ENCODE assay signal across 9 mouse cellular contexts in the genomic region with DNA sequence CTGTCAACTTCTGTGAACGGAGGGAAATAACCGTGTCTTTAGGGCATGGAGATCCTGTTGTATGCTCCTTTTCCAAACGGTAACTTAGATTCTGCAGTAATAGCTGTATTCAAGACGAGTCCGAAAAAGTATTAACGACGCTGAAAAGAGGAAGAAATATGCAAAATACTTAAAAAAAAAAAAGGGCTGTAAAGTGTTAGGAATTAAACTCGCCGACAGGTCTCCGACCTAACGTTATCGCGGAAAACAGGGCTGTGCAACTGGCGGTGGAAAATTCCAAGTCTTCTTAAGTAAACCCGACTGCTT. TPM values are rescaled to one million over a fixed set of nuclear protein-coding genes. Genes with fewer than 3 reads are reported as not detected.
DNase-seq lines count a peak whose midpoint lies in the region; ATAC-seq and TF ChIP-seq lines count a peak whose summit lies in the region.
"Had no signal": no experiment of that assay in that cellular context is flagged by ENCODE, and none has a peak within 500 bp of the region (broad histone marks: within the 10 kb centered on the region; RNA-seq: fewer than 3 reads in every experiment).

No protein-coding gene starts in this region.

- peak overlapping the region; percentile 76 for H3K9ac ChIP-seq in heart, embryonic 15.5 days
- H3K9ac ChIP-seq in MEL (ENCODE audit: control insufficient read depth, low read depth, low read length, poor library complexity, severe bottlenecking), result peak overlapping the region; percentile 78
- peak overlapping the region; percentile 55 for H3K9ac ChIP-seq in forebrain, postnatal 0 days

- no peak for TF ChIP-seq POLR2A in MEL (IDR thresholded peaks at IDR 0.05; ENCODE audit: control insufficient read depth in 1 of 2, insufficient read depth in 1 of 2, low read depth in 1 of 2, low read length in 2 of 2, poor library complexity in 1 of 2)

- no peak for ATAC-seq in heart, embryonic 15.5 days (replicated peaks; ENCODE audit: insufficient number of reproducible peaks, insufficient read depth, low FRiP score, low read depth)
- no peak for ATAC-seq in forebrain, postnatal 0 days
- peak; percentile 40; the same call in 1 of the 2 replicates for ATAC-seq in megakaryocyte-erythroid progenitor cell, adult 5-6 weeks (replicated peaks; ENCODE audit: low FRiP score, low TSS enrichment, poor library complexity, severe bottlenecking)

- no peaks in the 10 kb centered on the region for H3K9me3 ChIP-seq in heart, embryonic 15.5 days (replicated peaks)
- no peaks in the 10 kb centered on the region for H3K9me3 ChIP-seq in MEL (replicated peaks; ENCODE audit: insufficient read depth, low read length)
- no peaks in the 10 kb centered on the region for H3K9me3 ChIP-seq in forebrain, postnatal 0 days (ENCODE audit: low read length)

- peak overlapping the region; percentile 91 for H3K4me3 ChIP-seq in heart, embryonic 15.5 days
- peak overlapping the region; percentile 63 to 70 for H3K4me3 ChIP-seq in MEL (ENCODE audit: control insufficient read depth in 1 of 2, insufficient read depth in 1 of 2, low read depth in 2 of 2, low read length in 2 of 2)
- H3K4me3 ChIP-seq in forebrain, postnatal 0 days (ENCODE audit: low read depth, low read length), result peak overlapping the region; percentile 92

- TF ChIP-seq EP300 in MEL (IDR thresholded peaks at IDR 0.05; ENCODE audit: low read depth in 1 of 2, low read length in 2 of 2), result no peak; a peak in 1 of 4 replicates

- H3K4me1 ChIP-seq in heart, embryonic 15.5 days (replicated peaks), result peaks cover 19% of the 10 kb centered on the region
- peaks cover 3 to 22% of the 10 kb centered on the region in 2 experiments for H3K4me1 ChIP-seq in MEL (ENCODE audit: control insufficient read depth in 1 of 2, insufficient read depth in 2 of 2, low read length in 2 of 2)
- H3K4me1 ChIP-seq in forebrain, postnatal 0 days (ENCODE audit: insufficient read depth), result peaks cover 17% of the 10 kb centered on the region; the same call in 1 of the 2 replicates

- no peak for TF ChIP-seq RAD21 in MEL (IDR thresholded peaks at IDR 0.05; ENCODE audit: low read depth, low read length)

- H3K79me2 ChIP-seq in MEL (ENCODE audit: control insufficient read depth, insufficient read depth, low read length, poor library complexity), result peaks cover 31% of the 10 kb centered on the region

- TF ChIP-seq CTCF in MEL (IDR thresholded peaks at IDR 0.05 in 2 of 3, conservative IDR thresholded peaks at IDR 0.05 in 1 of 3; ENCODE audit: control insufficient read depth in 1 of 3, insufficient read depth in 1 of 3, low read depth in 2 of 3, low read length in 3 of 3, poor library complexity in 1 of 3, severe bottlenecking in 1 of 3), result no peak
- no peak for TF ChIP-seq CTCF in forebrain, postnatal 0 days (IDR thresholded peaks at IDR 0.05; ENCODE audit: low read depth)

- H3K27me3 ChIP-seq in heart, embryonic 15.5 days, result no peaks in the 10 kb centered on the region
- H3K27me3 ChIP-seq in MEL (ENCODE audit: control insufficient read depth in 1 of 2, insufficient read depth in 2 of 2, low read length in 2 of 2), result no peaks in the 10 kb centered on the region
- H3K27me3 ChIP-seq in forebrain, postnatal 0 days (ENCODE audit: insufficient read depth, low read length), result no peaks in the 10 kb centered on the region
- H3K27me3 ChIP-seq: Patski had no signal

- H3K36me3 ChIP-seq in heart, embryonic 15.5 days, result peaks cover 5% of the 10 kb centered on the region; the same call in 1 of the 2 replicates
- peaks cover 0 to 29% of the 10 kb centered on the region in 2 experiments; a peak in 2 of 4 replicates for H3K36me3 ChIP-seq in MEL (ENCODE audit: control insufficient read depth in 1 of 2, insufficient read depth in 2 of 2, low read length in 2 of 2)
- no peaks in the 10 kb centered on the region for H3K36me3 ChIP-seq in forebrain, postnatal 0 days (ENCODE audit: insufficient read depth)

- 2% methylated on average over 15 of the region's 15 CpGs for WGBS in heart, embryonic 15.5 days
- WGBS in forebrain, postnatal 0 days, result 1% methylated on average over 15 of the region's 15 CpGs

- intact Hi-C loops in heart, postnatal 25 days (cut with DNase I), result loop anchor here (2.0 to 5.0 kb wide), 2 partner anchors 42 to 78 kb away; a partner anchor contains a TSS

- peak overlapping the region; percentile 86 for H3K4me2 ChIP-seq in heart, embryonic 15.5 days
- peak overlapping the region; percentile 95 for H3K4me2 ChIP-seq in forebrain, postnatal 0 days (ENCODE audit: low read depth)

- no peak for DNase-seq in heart, postnatal 25 days (ENCODE audit: low spot score)
- peak; percentile 89 for DNase-seq in MEL (ENCODE audit: low read depth, low spot score)
- DNase-seq in forebrain, postnatal 0 days, result no peak
- DNase-seq in ovary, postnatal 36 days (ENCODE audit: low spot score), result no peak
- DNase-seq in right cerebral cortex, postnatal 36 days (ENCODE audit: low spot score in 2 of 2), result no peak
- no peak for DNase-seq in urinary bladder, postnatal 25 days (ENCODE audit: low spot score)

- peak overlapping the region; percentile 97 for H3K27ac ChIP-seq in heart, embryonic 15.5 days
- H3K27ac ChIP-seq in MEL (ENCODE audit: control insufficient read depth, low read depth, low read length), result peak overlapping the region; percentile 91
- peak overlapping the region; percentile 64; the same call in 1 of the 2 replicates for H3K27ac ChIP-seq in forebrain, postnatal 0 days (ENCODE audit: low read depth, low read length)

TF ChIP-seq in MEL, 35 proteins besides CTCF, POLR2A, EP300 and RAD21:
- TF ChIP-seq ELF1 (IDR thresholded peaks at IDR 0.05; ENCODE audit: low read depth, low read length), result no peak
- TF ChIP-seq MEF2A (IDR thresholded peaks at IDR 0.05; ENCODE audit: extremely low read depth, insufficient replicate concordance, low read depth, low read length, poor library complexity, severe bottlenecking), result no peak
- peak; percentile 67; the same call in 1 of the 2 replicates for TF ChIP-seq MYC (IDR thresholded peaks at IDR 0.05; ENCODE audit: low read depth, low read length)
- no peak for TF ChIP-seq USF2 (IDR thresholded peaks at IDR 0.05; ENCODE audit: borderline replicate concordance in 1 of 2, insufficient read depth in 1 of 2, low read depth in 1 of 2, low read length in 2 of 2)
- no peak for TF ChIP-seq JUND (IDR thresholded peaks at IDR 0.05; ENCODE audit: low read depth, low read length)
- TF ChIP-seq ZC3H11A (IDR thresholded peaks at IDR 0.05; ENCODE audit: low read depth, low read length), result no peak
- no peak for TF ChIP-seq MAX (IDR thresholded peaks at IDR 0.05; ENCODE audit: low read length)
- TF ChIP-seq TAL1 (IDR thresholded peaks at IDR 0.05; ENCODE audit: low read length), result peak; percentile 43
- no peak; the same call in 1 of the 2 replicates for TF ChIP-seq SIN3A (IDR thresholded peaks at IDR 0.05; ENCODE audit: low read length)
- TF ChIP-seq TCF12 (IDR thresholded peaks at IDR 0.05; ENCODE audit: low read depth, low read length), result peak; percentile 45; the same call in 1 of the 2 replicates
- no peak for TF ChIP-seq ZKSCAN1 (IDR thresholded peaks at IDR 0.05; ENCODE audit: low read depth, low read length)
- no peak for TF ChIP-seq MXI1 (IDR thresholded peaks at IDR 0.05; ENCODE audit: low read depth, low read length)
- no peak for TF ChIP-seq MYB (IDR thresholded peaks at IDR 0.05; ENCODE audit: low read depth, low read length)
- TF ChIP-seq TBP (IDR thresholded peaks at IDR 0.05; ENCODE audit: low read depth, low read length), result no peak
- no peak for TF ChIP-seq MAZ (IDR thresholded peaks at IDR 0.05; ENCODE audit: low read depth, low read length)
- TF ChIP-seq ZNF384 (IDR thresholded peaks at IDR 0.05; ENCODE audit: low read depth, low read length), result peak; percentile 88
- TF ChIP-seq RCOR1 (IDR thresholded peaks at IDR 0.05; ENCODE audit: low read depth, low read length), result no peak
- 0 out of 2 replicates have a peak, but pooled peaks have one; percentile 5 for TF ChIP-seq GATA1 (IDR thresholded peaks at IDR 0.05; ENCODE audit: low read depth, low read length)
- TF ChIP-seq KAT2A (conservative IDR thresholded peaks at IDR 0.05; ENCODE audit: low read depth, low read length), result no peak
- no peak for TF ChIP-seq GABPA (IDR thresholded peaks at IDR 0.05; ENCODE audit: low read depth, low read length)
- TF ChIP-seq NELFE (IDR thresholded peaks at IDR 0.05; ENCODE audit: low read depth, low read length), result no peak
- no peak for TF ChIP-seq BHLHE40 (IDR thresholded peaks at IDR 0.05; ENCODE audit: borderline replicate concordance, low read depth, low read length)
- TF ChIP-seq MAFK (IDR thresholded peaks at IDR 0.05; ENCODE audit: borderline replicate concordance, low read depth, low read length), result no peak
TF ChIP-seq in MEL: peak in this region for 5.

RNA-seq across cellular contexts. Expression of a gene that starts 0.7 kb away (rescaled TPM):
- 12.5 and 14.4 TPM in 2 replicates for polyA plus RNA-seq in heart, embryonic 15.5 days (2015; fragmentation: Nextera tagmentation; extraction: Ambion mirVana)
- total RNA-seq in heart, postnatal 25 days (2021), result 10 to 100 TPM in 1 of 2 experiments, 1 to 10 TPM in 1; 9.7 to 10.2 TPM
- 13.3 and 14.9 TPM in 2 replicates for total RNA-seq in MEL (2012; rRNA removed)
- polyA plus RNA-seq in MEL (2012; ENCODE audit: insufficient read depth in 1 of 2, insufficient read length in 2 of 2, low read depth in 1 of 2, low replicate concordance in 2 of 2, missing spikeins in 1 of 2), result 10 to 100 TPM in 1 of 2 experiments, not detected in 1; 15.5 TPM
- total RNA-seq in forebrain, postnatal 0 days (2014; rRNA removed), result 18.5 and 31.6 TPM in 2 replicates
- 16.3 and 16.6 TPM in 2 replicates for polyA plus RNA-seq in forebrain, postnatal 0 days (2015; fragmentation: Nextera tagmentation; extraction: Ambion mirVana)
- 19.6 and 22.9 TPM in 2 replicates for total RNA-seq in megakaryocyte-erythroid progenitor cell, adult 5-6 weeks (2014; fragmentation: Nextera tagmentation)
- total RNA-seq in megakaryocyte-erythroid progenitor cell, adult 5-6 weeks (2017), result 11.2 and 16.0 TPM in 2 replicates

RNA-seq across cellular contexts. Expression of a gene that starts 42.6 kb away (rescaled TPM):
- 16.6 and 18.8 TPM in 2 replicates for polyA plus RNA-seq in heart, embryonic 15.5 days (2015; fragmentation: Nextera tagmentation; extraction: Ambion mirVana)
- total RNA-seq in heart, postnatal 25 days (2021), result 10 to 100 TPM; 31.1 to 43.7 TPM
- 5.9 and 8.6 TPM in 2 replicates for total RNA-seq in MEL (2012; rRNA removed)
- polyA plus RNA-seq in MEL (2012; ENCODE audit: insufficient read depth in 1 of 2, insufficient read length in 2 of 2, low read depth in 1 of 2, low replicate concordance in 2 of 2, missing spikeins in 1 of 2), result 10 to 100 TPM in 1 of 2 experiments, not detected in 1; 14.7 TPM
- total RNA-seq in forebrain, postnatal 0 days (2014; rRNA removed), result 29.3 and 33.1 TPM in 2 replicates
- 30.3 and 31.6 TPM in 2 replicates for polyA plus RNA-seq in forebrain, postnatal 0 days (2015; fragmentation: Nextera tagmentation; extraction: Ambion mirVana)
- total RNA-seq in megakaryocyte-erythroid progenitor cell, adult 5-6 weeks (2014; fragmentation: Nextera tagmentation), result 59.0 and 64.0 TPM in 2 replicates
- total RNA-seq in megakaryocyte-erythroid progenitor cell, adult 5-6 weeks (2017), result 22.6 and 23.7 TPM in 2 replicates
